Mouse (Mus musculus) liver (tissue): ENCODE results near the gene Tmem151a.

ENCODE experiments used
- DNase-seq: peaks from one replicate; pipeline ENCODE4 v3.0.0-alpha.2; 2020; ENCODE audit warnings: mixed read lengths

The Tmem151a gene

GRCm38 (mm10) chr19:5067040-5067799 is 18.1 kb downstream of the Tmem151a start:
- peak; percentile 80 for DNase-seq

- DNase-seq, result no peak
Measured at GRCm38 (mm10) chr19:5065104-5065503, 20.2 kb downstream of the Tmem151a start.

- no peak for DNase-seq
Measured at GRCm38 (mm10) chr19:5062446-5062845, 22.9 kb downstream of the Tmem151a start.

GRCm38 (mm10) chr19:5062041-5062440 is 23.3 kb downstream of the Tmem151a start:
- DNase-seq, result no peak

- peak; percentile 48 for DNase-seq
Measured at GRCm38 (mm10) chr19:5060365-5061330, 24.7 kb downstream of the Tmem151a start.

- DNase-seq, result peak; percentile 38
Measured at GRCm38 (mm10) chr19:5058801-5059771, 26.2 kb downstream of the Tmem151a start.

GRCm38 (mm10) chr19:5057876-5058775 is 27.2 kb downstream of the Tmem151a start:
- no peak for DNase-seq

GRCm38 (mm10) chr19:5056251-5056650 is 29.1 kb downstream of the Tmem151a start:
- peak; percentile 42 for DNase-seq

- DNase-seq, result peak; percentile 71
Measured at GRCm38 (mm10) chr19:5053909-5054308, 31.4 kb downstream of the Tmem151a start.

- no peak for DNase-seq
Measured at GRCm38 (mm10) chr19:5052853-5053252, 32.5 kb downstream of the Tmem151a start.

- DNase-seq, result no peak
Measured at GRCm38 (mm10) chr19:5052166-5052822, 33.0 kb downstream of the Tmem151a start.

- no peak for DNase-seq
Measured at GRCm38 (mm10) chr19:5051515-5051914, 33.8 kb downstream of the Tmem151a start.

GRCm38 (mm10) chr19:5051031-5051430 is 34.3 kb downstream of the Tmem151a start:
- DNase-seq, result peak; percentile 17

- DNase-seq, result peak; percentile 26
Measured at GRCm38 (mm10) chr19:5050047-5050905, 35.1 kb downstream of the Tmem151a start, which contains the start of gene Rin1. TSS of gene Rin1 (plus strand) at chr19:5050481.

GRCm38 (mm10) chr19:5049325-5049724 is 36.0 kb downstream of the Tmem151a start:
- DNase-seq, result no peak

- DNase-seq, result no peak
Measured at GRCm38 (mm10) chr19:5048138-5049056, 36.9 kb downstream of the Tmem151a start.

GRCm38 (mm10) chr19:5045531-5045930 is 39.8 kb downstream of the Tmem151a start:
- no peak for DNase-seq

- no peak for DNase-seq
Measured at GRCm38 (mm10) chr19:5041588-5041987, 43.7 kb downstream of the Tmem151a start.
